Mouse (Mus musculus) liver, embryonic 15.5 days (tissue): Measurements from ENCODE around the gene Mab21l3. TPM values are rescaled to one million over a fixed set of nuclear protein-coding genes. Genes with fewer than 3 reads are reported as not detected.

ENCODE experiments used
- ATAC-seq: fragments of 200-750 bp; cut with Nextera tagmentation; 2 replicates; pipeline ENCODE4 v1.8.0; 2017; ENCODE audit warnings: moderate number of reproducible peaks, mild to moderate bottlenecking, moderate library complexity; ENCODE audit not compliant: insufficient read depth
- H3K27ac ChIP-seq: fragments of 300-500 bp; sonication (generic); replicated peaks from 2 replicates; pipeline ENCODE4 v1.5.1; 2015; ENCODE audit warnings: mild to moderate bottlenecking, inconsistent platforms
- H3K27me3 ChIP-seq: fragments of 300-500 bp; sonication (generic); 2 replicates; pipeline ENCODE4 v1.6.1; 2015; ENCODE audit warnings: mild to moderate bottlenecking, inconsistent platforms
- H3K36me3 ChIP-seq: fragments of 300-500 bp; sonication (generic); replicated peaks from 2 replicates; pipeline ENCODE4 v1.6.1; 2015; ENCODE audit warnings: moderate library complexity, mild to moderate bottlenecking, inconsistent platforms
- H3K4me1 ChIP-seq: fragments of 300-500 bp; sonication (generic); replicated peaks from 2 replicates; pipeline ENCODE4 v1.6.1; 2015; ENCODE audit warnings: inconsistent platforms
- H3K4me2 ChIP-seq: fragments of 300-500 bp; sonication (generic); 2 replicates; pipeline ENCODE4 v1.6.1; 2015; ENCODE audit warnings: moderate library complexity, mild to moderate bottlenecking, inconsistent platforms
- H3K4me3 ChIP-seq: fragments of 300-500 bp; sonication (generic); replicated peaks from 2 replicates; pipeline ENCODE4 v1.5.1; 2015; ENCODE audit warnings: mild to moderate bottlenecking, inconsistent platforms
- H3K9ac ChIP-seq: fragments of 300-500 bp; sonication (generic); 2 replicates; pipeline ENCODE4 v1.6.1; 2015; ENCODE audit warnings: moderate library complexity, mild to moderate bottlenecking, inconsistent platforms
- H3K9me3 ChIP-seq: fragments of 300-500 bp; sonication (generic); replicated peaks from 2 replicates; pipeline ENCODE4 v1.6.1; 2016; ENCODE audit warnings: inconsistent platforms
- WGBS: fragments of 180-500 bp; shearing (Covaris S2); methylation state at CpG from one replicate; pipeline ENCODE4 v1.1.7; 2015; ENCODE audit warnings: mixed read lengths; ENCODE audit not compliant: insufficient replicate concordance; 5-methylcytosine and 5-hydroxymethylcytosine counted together
- polyA plus RNA-seq: library from polyadenylated mRNA; unstranded; fragments of >200 nt; fragmentation: Nextera tagmentation; extraction: Ambion mirVana; gene quantifications from 2 replicates; pipeline ENCODE4 v1.2.1, GENCODE M21; 2015

Mab21l3 gene
- polyA plus RNA-seq = 0.07 TPM in 1 of 2 replicates, not detected in the other

- no peak within 1 kb of the TSS for H3K4me2 ChIP-seq
- H3K27me3 ChIP-seq = no peaks in the 10 kb centered on the region
- H3K4me3 ChIP-seq = no peak within 1 kb of the TSS
- H3K36me3 ChIP-seq = no peaks in the 10 kb centered on the region
- no peak for ATAC-seq
- 61% methylated on average over 5 of the region's 5 CpGs for WGBS
- H3K9ac ChIP-seq = no peak within 1 kb of the TSS
- no peaks in the 10 kb centered on the region for H3K9me3 ChIP-seq
- no peaks in the 10 kb centered on the region for H3K4me1 ChIP-seq
- H3K27ac ChIP-seq = no peak within 1 kb of the TSS
Observed at GRCm38 (mm10) chr3:101848816-101849215, at the start of gene Mab21l3. TSS of gene Mab21l3 (minus strand) at chr3:101848959.

- ATAC-seq = no peak
- Histone ChIP-seq H3K36me3 (no peaks in the 10 kb centered on the region), H3K4me3 (no peak overlapping the region), H3K4me1 (no peaks in the 10 kb centered on the region), H3K27me3 (no peaks in the 10 kb centered on the region), H3K4me2 (no peak overlapping the region), H3K9me3 (no peaks in the 10 kb centered on the region), H3K27ac (no peak overlapping the region), H3K9ac (no peak overlapping the region)
- 79% methylated on average over 15 of the region's 15 CpGs for WGBS
Observed at GRCm38 (mm10) chr3:101897377-101897974, 48.7 kb upstream of the Mab21l3 start.

GRCm38 (mm10) chr3:101896893-101897292 lies 48.1 kb upstream of the Mab21l3 start:
- no peak overlapping the region for H3K9ac ChIP-seq
- no peaks in the 10 kb centered on the region for H3K27me3 ChIP-seq
- H3K27ac ChIP-seq = no peak overlapping the region
- H3K4me2 ChIP-seq = no peak overlapping the region
- 34% methylated on average over 9 of the region's 9 CpGs for WGBS
- H3K4me1 ChIP-seq = no peaks in the 10 kb centered on the region
- H3K36me3 ChIP-seq = no peaks in the 10 kb centered on the region
- H3K9me3 ChIP-seq = no peaks in the 10 kb centered on the region
- no peak for ATAC-seq
- H3K4me3 ChIP-seq = no peak overlapping the region

GRCm38 (mm10) chr3:101895376-101895910 lies 46.7 kb upstream of the Mab21l3 start:
- H3K27ac ChIP-seq = no peak overlapping the region
- no peaks in the 10 kb centered on the region for H3K9me3 ChIP-seq
- H3K9ac ChIP-seq = no peak overlapping the region
- H3K4me2 ChIP-seq = no peak overlapping the region
- ATAC-seq = no peak
- no peaks in the 10 kb centered on the region for H3K27me3 ChIP-seq
- H3K4me3 ChIP-seq = no peak overlapping the region
- H3K36me3 ChIP-seq = no peaks in the 10 kb centered on the region
- no peaks in the 10 kb centered on the region for H3K4me1 ChIP-seq
- 64% methylated on average over 7 of the region's 7 CpGs for WGBS

- no peaks in the 10 kb centered on the region for H3K36me3 ChIP-seq
- no peaks in the 10 kb centered on the region for H3K4me1 ChIP-seq
- no peaks in the 10 kb centered on the region for H3K9me3 ChIP-seq
- no peaks in the 10 kb centered on the region for H3K27me3 ChIP-seq
- 68% methylated on average over 3 of the region's 3 CpGs for WGBS
- no peak overlapping the region for H3K4me2 ChIP-seq
- ATAC-seq = no peak
- H3K4me3 ChIP-seq = no peak overlapping the region
- no peak overlapping the region for H3K27ac ChIP-seq
- H3K9ac ChIP-seq = no peak overlapping the region
Observed at GRCm38 (mm10) chr3:101885591-101885990, 36.8 kb upstream of the Mab21l3 start.

GRCm38 (mm10) chr3:101885041-101885440 lies 36.3 kb upstream of the Mab21l3 start:
- H3K9ac ChIP-seq = no peak overlapping the region
- H3K4me3 ChIP-seq = no peak overlapping the region
- ATAC-seq = no peak
- 67% methylated on average over 4 of the region's 4 CpGs for WGBS
- no peak overlapping the region for H3K4me2 ChIP-seq
- no peaks in the 10 kb centered on the region for H3K27me3 ChIP-seq
- no peak overlapping the region for H3K27ac ChIP-seq
- no peaks in the 10 kb centered on the region for H3K36me3 ChIP-seq
- no peaks in the 10 kb centered on the region for H3K4me1 ChIP-seq
- H3K9me3 ChIP-seq = no peaks in the 10 kb centered on the region

- Histone ChIP-seq H3K4me3 (no peak overlapping the region), H3K27ac (no peak overlapping the region), H3K27me3 (no peaks in the 10 kb centered on the region), H3K9ac (no peak overlapping the region), H3K4me2 (no peak overlapping the region), H3K4me1 (no peaks in the 10 kb centered on the region), H3K36me3 (no peaks in the 10 kb centered on the region), H3K9me3 (no peaks in the 10 kb centered on the region)
- no peak for ATAC-seq
- 9% methylated on average over 3 of the region's 3 CpGs for whole genome bisulfite sequencing
Observed at GRCm38 (mm10) chr3:101883902-101884301, 35.1 kb upstream of the Mab21l3 start.

- H3K27ac ChIP-seq = no peak overlapping the region
- no peak overlapping the region for H3K9ac ChIP-seq
- 48% methylated on average over 9 of the region's 9 CpGs for WGBS
- H3K4me3 ChIP-seq = no peak overlapping the region
- H3K9me3 ChIP-seq = no peaks in the 10 kb centered on the region
- no peak for ATAC-seq
- no peaks in the 10 kb centered on the region for H3K27me3 ChIP-seq
- H3K4me2 ChIP-seq = no peak overlapping the region
- no peaks in the 10 kb centered on the region for H3K36me3 ChIP-seq
- H3K4me1 ChIP-seq = no peaks in the 10 kb centered on the region
Observed at GRCm38 (mm10) chr3:101881721-101882120, 33.0 kb upstream of the Mab21l3 start.

GRCm38 (mm10) chr3:101880818-101881217 lies 32.1 kb upstream of the Mab21l3 start:
- Histone ChIP-seq H3K27ac (no peak overlapping the region), H3K4me2 (no peak overlapping the region), H3K4me1 (no peaks in the 10 kb centered on the region), H3K27me3 (no peaks in the 10 kb centered on the region), H3K4me3 (no peak overlapping the region), H3K36me3 (no peaks in the 10 kb centered on the region), H3K9me3 (no peaks in the 10 kb centered on the region), H3K9ac (no peak overlapping the region)
- no peak for ATAC-seq
- 67% methylated on average over 6 of the region's 6 CpGs for WGBS

- Histone ChIP-seq H3K36me3 (no peaks in the 10 kb centered on the region), H3K9ac (no peak overlapping the region), H3K4me3 (no peak overlapping the region), H3K9me3 (no peaks in the 10 kb centered on the region), H3K27me3 (no peaks in the 10 kb centered on the region), H3K4me2 (no peak overlapping the region), H3K4me1 (no peaks in the 10 kb centered on the region), H3K27ac (no peak overlapping the region)
- WGBS = 58% methylated on average over 5 of the region's 5 CpGs
- ATAC-seq = no peak
Observed at GRCm38 (mm10) chr3:101878136-101878535, 29.4 kb upstream of the Mab21l3 start.

- 0 out of 2 replicates have a peak overlapping the region, but pooled peaks have one; percentile 14 for H3K27ac ChIP-seq
- H3K27me3 ChIP-seq = no peaks in the 10 kb centered on the region
- H3K9ac ChIP-seq = no peak overlapping the region
- no peak overlapping the region for H3K4me3 ChIP-seq
- H3K4me1 ChIP-seq = no peaks in the 10 kb centered on the region
- no peak overlapping the region for H3K4me2 ChIP-seq
- ATAC-seq = no peak
- H3K36me3 ChIP-seq = no peaks in the 10 kb centered on the region
- H3K9me3 ChIP-seq = no peaks in the 10 kb centered on the region
- 60% methylated on average over 7 of the region's 7 CpGs for WGBS
Observed at GRCm38 (mm10) chr3:101876459-101877285, 27.9 kb upstream of the Mab21l3 start.
